Mouse (Mus musculus) lung, embryonic 14.5 days (tissue): ENCODE measurements at regions not wholly inside any gene's neighbourhood (a gene's known extent, or its start where the extent isn't known, plus 50 kb on each side); places are given as distances from the start of the nearest gene placed in this dataset.

Experiments
- ATAC-seq: fragments of 200-750 bp; cut with Nextera tagmentation; 2 replicates; pipeline ENCODE4 v1.8.0; 2017; ENCODE audit warnings: mild to moderate bottlenecking, moderate TSS enrichment, moderate library complexity; ENCODE audit not compliant: insufficient read depth
- DNase-seq: peaks from one replicate; pipeline ENCODE4 v3.0.0-alpha.2; 2015
- H3K27ac ChIP-seq: fragments of 300-500 bp; sonication (generic); 2 replicates; pipeline ENCODE4 v1.5.1; 2014; ENCODE audit warnings: low read depth, mild to moderate bottlenecking, moderate library complexity
- H3K27me3 ChIP-seq: fragments of 300-500 bp; sonication (generic); 2 replicates; pipeline ENCODE4 v1.6.1; 2014; ENCODE audit warnings: low read length, control low read depth; ENCODE audit not compliant: insufficient read depth
- H3K36me3 ChIP-seq: fragments of 300-500 bp; sonication (generic); 2 replicates; pipeline ENCODE4 v1.6.1; 2014; ENCODE audit warnings: control low read depth; ENCODE audit not compliant: insufficient read depth
- H3K4me1 ChIP-seq: fragments of 300-500 bp; sonication (generic); 2 replicates; pipeline ENCODE4 v1.6.1; 2014; ENCODE audit warnings: antibody characterized with exemption, control low read depth; ENCODE audit not compliant: insufficient read depth
- H3K4me2 ChIP-seq: fragments of 300-500 bp; sonication (generic); 2 replicates; pipeline ENCODE4 v1.6.1; 2014; ENCODE audit warnings: mild to moderate bottlenecking
- H3K4me3 ChIP-seq: fragments of 300-500 bp; sonication (generic); 2 replicates; pipeline ENCODE4 v1.5.1; 2014; ENCODE audit warnings: low read depth, low read length
- H3K9ac ChIP-seq: fragments of 300-500 bp; sonication (generic); 2 replicates; pipeline ENCODE4 v1.6.1; 2014
- H3K9me3 ChIP-seq: fragments of 300-500 bp; sonication (generic); 2 replicates; pipeline ENCODE4 v1.6.1; 2016; ENCODE audit warnings: low read depth, low read length, control low read depth
- CTCF ChIP-seq: IDR thresholded peaks from 2 replicates; pipeline ENCODE4 v1.5.1; 2016; ENCODE audit warnings: antibody characterized with exemption, low read depth
- WGBS: fragments of 180-500 bp; shearing (Covaris S2); extraction: QIAGEN DNeasy Blood & Tissue Kit; methylation state at CpG from one replicate; pipeline ENCODE4 v1.1.7; 2014; 5-methylcytosine and 5-hydroxymethylcytosine counted together

GRCm38 (mm10) chr9:67627196-67627595 is 67.7 kb upstream of the Tln2 start:
- H3K36me3 ChIP-seq: no peaks in the 10 kb centered on the region
- WGBS: 70% methylated on average over 2 of the region's 2 CpGs
- no peak overlapping the region for H3K27ac ChIP-seq
- peaks cover 10% of the 10 kb centered on the region; the same call in 1 of the 2 replicates for H3K27me3 ChIP-seq
- no peak overlapping the region for H3K9ac ChIP-seq
- no peaks in the 10 kb centered on the region for H3K4me1 ChIP-seq
- no peaks in the 10 kb centered on the region for H3K9me3 ChIP-seq
- no peak overlapping the region for H3K4me3 ChIP-seq
- no peak for TF ChIP-seq CTCF
- no peak for ATAC-seq
- H3K4me2 ChIP-seq: no peak overlapping the region
- DNase-seq: no peak

- H3K36me3 ChIP-seq: no peaks in the 10 kb centered on the region
- WGBS: 6% methylated on average over 6 of the region's 6 CpGs
- TF ChIP-seq CTCF: no peak
- H3K9ac ChIP-seq: no peak overlapping the region
- H3K27me3 ChIP-seq: peaks cover 16% of the 10 kb centered on the region; the same call in 1 of the 2 replicates
- H3K4me2 ChIP-seq: peak overlapping the region; percentile 31; the same call in 1 of the 2 replicates
- no peak overlapping the region for H3K27ac ChIP-seq
- peak; percentile 15 for DNase-seq
- no peaks in the 10 kb centered on the region for H3K9me3 ChIP-seq
- H3K4me1 ChIP-seq: 0 out of 2 replicates have a peak, but pooled peaks cover 2% of the 10 kb centered on the region
- H3K4me3 ChIP-seq: no peak overlapping the region
- no peak for ATAC-seq
Measured at GRCm38 (mm10) chr9:67629624-67630023, 70.1 kb upstream of the Tln2 start.

GRCm38 (mm10) chr9:67630173-67630572 is 70.7 kb upstream of the Tln2 start:
- no peaks in the 10 kb centered on the region for H3K36me3 ChIP-seq
- no peak for TF ChIP-seq CTCF
- 0 out of 2 replicates have a peak, but pooled peaks cover 2% of the 10 kb centered on the region for H3K4me1 ChIP-seq
- H3K27me3 ChIP-seq: peaks cover 16% of the 10 kb centered on the region; the same call in 1 of the 2 replicates
- no peaks in the 10 kb centered on the region for H3K9me3 ChIP-seq
- DNase-seq (no peak), ATAC-seq (no peak)
- H3K4me2 ChIP-seq: no peak overlapping the region
- H3K9ac ChIP-seq: no peak overlapping the region
- no peak overlapping the region for H3K4me3 ChIP-seq
- 35% methylated on average over 3 of the region's 3 CpGs for WGBS
- H3K27ac ChIP-seq: no peak overlapping the region

- no peaks in the 10 kb centered on the region for H3K36me3 ChIP-seq
- no peak overlapping the region for H3K9ac ChIP-seq
- H3K4me2 ChIP-seq: peak overlapping the region; percentile 99
- H3K27ac ChIP-seq: no peak overlapping the region
- peak overlapping the region; percentile 80 for H3K4me3 ChIP-seq
- ATAC-seq (no peak), DNase-seq (peak; percentile 17)
- H3K9me3 ChIP-seq: no peaks in the 10 kb centered on the region
- no peak for TF ChIP-seq CTCF
- H3K4me1 ChIP-seq: 0 out of 2 replicates have a peak, but pooled peaks cover 2% of the 10 kb centered on the region
- 6% methylated on average over 6 of the region's 6 CpGs for WGBS
- H3K27me3 ChIP-seq: peaks cover 16% of the 10 kb centered on the region; the same call in 1 of the 2 replicates
Measured at GRCm38 (mm10) chr9:67631741-67632243, 72.3 kb upstream of the Tln2 start.

GRCm38 (mm10) chr9:67632521-67633025 is 73.1 kb upstream of the Tln2 start:
- DNase-seq (peak; percentile 46), ATAC-seq (peak; percentile 57)
- peak overlapping the region; percentile 99 for H3K4me2 ChIP-seq
- H3K36me3 ChIP-seq: no peaks in the 10 kb centered on the region
- H3K9me3 ChIP-seq: no peaks in the 10 kb centered on the region
- H3K4me3 ChIP-seq: peak overlapping the region; percentile 80
- WGBS: under 1% methylated on average over 40 of the region's 40 CpGs
- peak overlapping the region; percentile 87 for H3K9ac ChIP-seq
- H3K27me3 ChIP-seq: peaks cover 16% of the 10 kb centered on the region; the same call in 1 of the 2 replicates
- no peak for TF ChIP-seq CTCF
- H3K4me1 ChIP-seq: 0 out of 2 replicates have a peak, but pooled peaks cover 2% of the 10 kb centered on the region
- H3K27ac ChIP-seq: no peak overlapping the region

GRCm38 (mm10) chr9:67633026-67633741 is 73.7 kb upstream of the Tln2 start:
- H3K9me3 ChIP-seq: no peaks in the 10 kb centered on the region
- no peak for TF ChIP-seq CTCF
- peak overlapping the region; percentile 80 for H3K4me3 ChIP-seq
- no peaks in the 10 kb centered on the region for H3K36me3 ChIP-seq
- peaks cover 16% of the 10 kb centered on the region; the same call in 1 of the 2 replicates for H3K27me3 ChIP-seq
- no peak overlapping the region for H3K27ac ChIP-seq
- 0% methylated on average over 50 of the region's 50 CpGs for WGBS
- peak overlapping the region; percentile 99 for H3K4me2 ChIP-seq
- H3K9ac ChIP-seq: peak overlapping the region; percentile 87
- peak; percentile 32; the same call in 1 of the 2 replicates for ATAC-seq
- DNase-seq: peak; percentile 58
- 0 out of 2 replicates have a peak, but pooled peaks cover 2% of the 10 kb centered on the region for H3K4me1 ChIP-seq
